14 mouse cellular contexts compared by ENCODE assay signal in genomic region chr10:82790504-82790903, GRCm38 (mm10).
"Had no signal": no experiment of that assay in that cellular context is flagged by ENCODE, and none has a peak within 500 bp of the region (broad histone marks: within the 10 kb centered on the region; RNA-seq: fewer than 3 reads in every experiment).

No protein-coding gene starts in this region.

- H3K9me3 ChIP-seq: midbrain, embryonic 13.5 days; midbrain, embryonic 15.5 days; neural tube, embryonic 12.5 days had no signal

- H3K27ac ChIP-seq: midbrain, embryonic 13.5 days; midbrain, embryonic 15.5 days; neural tube, embryonic 12.5 days had no signal

- H3K4me3 ChIP-seq: midbrain, embryonic 13.5 days; midbrain, embryonic 15.5 days; neural tube, embryonic 12.5 days had no signal

- H3K9ac ChIP-seq: lung, embryonic 14.5 days; midbrain, embryonic 13.5 days; midbrain, embryonic 15.5 days; neural tube, embryonic 12.5 days had no signal

- H3K4me2 ChIP-seq: lung, embryonic 14.5 days; midbrain, embryonic 11.5 days; midbrain, embryonic 13.5 days; midbrain, embryonic 15.5 days; neural tube, embryonic 12.5 days had no signal

- H3K27me3 ChIP-seq: midbrain, embryonic 13.5 days; midbrain, embryonic 15.5 days; neural tube, embryonic 12.5 days had no signal

- H3K4me1 ChIP-seq: neural tube, embryonic 12.5 days had no signal

- H3K36me3 ChIP-seq: midbrain, embryonic 13.5 days; midbrain, embryonic 15.5 days; neural tube, embryonic 12.5 days had no signal

- DNase-seq: lung, adult 18-20 months; lung, embryonic 14.5 days; lung, postnatal 10 days; lung, postnatal 4 days; right cerebral cortex, postnatal 25 days; right cerebral cortex, postnatal 4 days; spleen, adult 18-20 months; thymus, adult 2 months; thymus, postnatal 25 days; thymus, postnatal 4 days had no signal

- ATAC-seq: midbrain, embryonic 13.5 days; midbrain, embryonic 15.5 days had no signal
